ENCODE assay signal across 28 mouse cellular contexts in genomic region chr16:43545261-43545660, GRCm38 (mm10).
DNase-seq lines count a peak whose midpoint lies in the region; ATAC-seq and TF ChIP-seq lines count a peak whose summit lies in the region.
"Had no signal": no experiment of that assay in that cellular context is flagged by ENCODE, and none has a peak within 500 bp of the region (broad histone marks: within the 10 kb centered on the region; RNA-seq: fewer than 3 reads in every experiment).

No protein-coding gene starts in this region.

- H3K27me3 ChIP-seq in heart, embryonic 10.5 days (ENCODE audit: insufficient read depth, poor library complexity, severe bottlenecking) = no peaks in the 10 kb centered on the region
- H3K27me3 ChIP-seq in kidney, postnatal 0 days (ENCODE audit: insufficient read depth, low read length) = no peaks in the 10 kb centered on the region
- H3K27me3 ChIP-seq: embryonic facial prominence, embryonic 13.5 days; heart, embryonic 15.5 days; liver, embryonic 12.5 days; midbrain, embryonic 13.5 days had no signal

- H3K27ac ChIP-seq in heart, embryonic 10.5 days = peak overlapping the region; percentile 62; the same call in 1 of the 2 replicates
- H3K27ac ChIP-seq in kidney, postnatal 0 days = peak overlapping the region; percentile 54; the same call in 1 of the 2 replicates
- 0 out of 2 replicates have a peak overlapping the region, but pooled peaks have one; percentile 39 for H3K27ac ChIP-seq in brown adipose tissue, adult 24 weeks (replicated peaks; ENCODE audit: low read depth, low read length)
- H3K27ac ChIP-seq: embryonic facial prominence, embryonic 13.5 days; heart, embryonic 15.5 days; hindbrain, embryonic 14.5 days; liver, embryonic 12.5 days; midbrain, embryonic 13.5 days; stomach, postnatal 0 days had no signal

- H3K9ac ChIP-seq in kidney, postnatal 0 days (ENCODE audit: low read depth, low read length) = no peak overlapping the region
- H3K9ac ChIP-seq: embryonic facial prominence, embryonic 13.5 days; heart, embryonic 15.5 days; hindbrain, embryonic 14.5 days; liver, embryonic 12.5 days; midbrain, embryonic 13.5 days had no signal

- no peak for DNase-seq in heart, embryonic 10.5 days (ENCODE audit: low spot score)
- no peak for DNase-seq in heart, adult 9 months (ENCODE audit: low spot score in 2 of 2)
- peak; percentile 69 for DNase-seq in kidney, postnatal 0 days (ENCODE audit: low spot score)
- no peak for DNase-seq in kidney, postnatal 4 days
- DNase-seq in kidney, postnatal 14 days = peak; percentile 28
- DNase-seq in urinary bladder, postnatal 25 days (ENCODE audit: low spot score) = no peak
- DNase-seq in testis, postnatal 10 days (ENCODE audit: low spot score) = no peak
- DNase-seq: adrenal gland, postnatal 36 days; cerebellum, adult 11-12 months; cerebellum, postnatal 25 days; embryo, embryonic 11 days; gastrocnemius, postnatal 10 days; heart, adult 18-20 months; heart, postnatal 4 days; lung, adult 18-20 months; lung, postnatal 10 days had no signal

- H3K36me3 ChIP-seq in heart, embryonic 10.5 days = no peaks in the 10 kb centered on the region
- no peaks in the 10 kb centered on the region for H3K36me3 ChIP-seq in kidney, postnatal 0 days (ENCODE audit: insufficient read depth, low read length)
- H3K36me3 ChIP-seq: embryonic facial prominence, embryonic 13.5 days; heart, embryonic 15.5 days; liver, embryonic 12.5 days; midbrain, embryonic 13.5 days had no signal

- no peaks in the 10 kb centered on the region for H3K9me3 ChIP-seq in heart, embryonic 10.5 days
- H3K9me3 ChIP-seq in kidney, postnatal 0 days (replicated peaks; ENCODE audit: low read length) = no peaks in the 10 kb centered on the region
- H3K9me3 ChIP-seq: embryonic facial prominence, embryonic 13.5 days; heart, embryonic 15.5 days; liver, embryonic 12.5 days; megakaryocyte, embryonic 14.5 days; midbrain, embryonic 13.5 days had no signal

- no peak overlapping the region for H3K4me3 ChIP-seq in heart, embryonic 10.5 days
- H3K4me3 ChIP-seq in kidney, postnatal 0 days (replicated peaks; ENCODE audit: low read depth, low read length) = no peak overlapping the region
- no peak overlapping the region for H3K4me3 ChIP-seq in brown adipose tissue, adult 24 weeks (ENCODE audit: insufficient read depth, low read depth, low read length)
- H3K4me3 ChIP-seq: embryonic facial prominence, embryonic 13.5 days; erythroblast, embryonic 14.5 days; heart, embryonic 15.5 days; liver, embryonic 12.5 days; megakaryocyte, embryonic 14.5 days; midbrain, embryonic 13.5 days had no signal

- TF ChIP-seq CTCF in kidney, postnatal 0 days (IDR thresholded peaks at IDR 0.05; ENCODE audit: low read depth) = no peak

- WGBS in heart, embryonic 10.5 days = 83% methylated on average over 4 of the region's 4 CpGs
- WGBS in kidney, postnatal 0 days = 65% methylated on average over 4 of the region's 4 CpGs

- ATAC-seq in kidney, postnatal 0 days (replicated peaks; ENCODE audit: low FRiP score, low read depth) = no peak
- ATAC-seq: activated CD4-positive, CD25-positive, alpha-beta regulatory T cell, adult 4 months; forebrain, embryonic 14.5 days; inflammation-experienced regulatory T-cells, adult 6 months; liver, embryonic 12.5 days; midbrain, embryonic 13.5 days had no signal

- H3K4me1 ChIP-seq in heart, embryonic 10.5 days = peaks cover 44% of the 10 kb centered on the region
- peaks cover 37% of the 10 kb centered on the region for H3K4me1 ChIP-seq in kidney, postnatal 0 days (replicated peaks; ENCODE audit: insufficient read depth, low read length)
- H3K4me1 ChIP-seq in brown adipose tissue, adult 24 weeks (ENCODE audit: control insufficient read depth, insufficient read depth, insufficient read length, low read length) = peaks cover 22% of the 10 kb centered on the region
- H3K4me1 ChIP-seq: megakaryocyte, embryonic 14.5 days had no signal

- H3K4me2 ChIP-seq in kidney, postnatal 0 days (ENCODE audit: low read length) = no peak overlapping the region
- H3K4me2 ChIP-seq: embryonic facial prominence, embryonic 13.5 days; heart, embryonic 15.5 days; hindbrain, embryonic 14.5 days; liver, embryonic 12.5 days; midbrain, embryonic 13.5 days had no signal

Comparison
In these comparisons a context has a peak if more than half of its experiments do, and no peak if none do; other contexts are left out.
1. DNase-seq: peak in kidney, postnatal 0 days (single experiment) and kidney, postnatal 14 days (single experiment); none in heart, embryonic 10.5 days (single experiment), heart, adult 9 months (0 of 2), kidney, postnatal 4 days (0 of 2), urinary bladder, postnatal 25 days (single experiment) and testis, postnatal 10 days (single experiment).
2. Peak in every context shown above with its lines, with median percentiles within 50 percentile points of each other: H3K27ac ChIP-seq.